9 mouse cellular contexts compared by ENCODE assay signal in the genomic region with DNA sequence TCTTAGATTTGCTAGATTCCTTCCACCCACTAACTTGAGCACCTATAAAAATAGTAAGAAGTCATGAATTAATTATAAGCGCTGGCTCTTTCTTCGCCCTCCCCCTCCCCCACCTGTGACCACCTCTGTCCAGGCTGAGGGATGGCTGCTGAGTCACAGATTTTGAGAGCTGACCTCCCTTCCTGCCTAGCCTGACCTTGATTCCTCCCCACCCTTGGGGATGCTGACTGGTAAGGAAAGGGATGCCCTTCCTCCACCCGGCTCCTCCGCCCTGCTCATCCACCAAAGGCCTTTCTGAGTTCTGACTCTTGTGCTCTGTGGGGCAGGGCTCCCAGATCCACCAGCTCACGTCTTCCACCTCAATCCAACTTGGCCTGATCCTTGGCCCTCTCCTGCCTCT. TPM values are rescaled to one million over a fixed set of nuclear protein-coding genes. Genes with fewer than 3 reads are reported as not detected.
DNase-seq lines count a peak whose midpoint lies in the region; ATAC-seq and TF ChIP-seq lines count a peak whose summit lies in the region.
"Had no signal": no experiment of that assay in that cellular context is flagged by ENCODE, and none has a peak within 500 bp of the region (broad histone marks: within the 10 kb centered on the region; RNA-seq: fewer than 3 reads in every experiment).

No protein-coding gene starts in this region.

- no peaks in the 10 kb centered on the region for H3K27me3 ChIP-seq in cerebellum, adult 2 months (ENCODE audit: control insufficient read depth, insufficient read depth, low read length)
- H3K27me3 ChIP-seq in lung, embryonic 15.5 days: no peaks in the 10 kb centered on the region
- H3K27me3 ChIP-seq in hindbrain, embryonic 16.5 days (replicated peaks; ENCODE audit: control insufficient read depth, insufficient read depth, low read length): no peaks in the 10 kb centered on the region
- H3K27me3 ChIP-seq in neural tube, embryonic 14.5 days (ENCODE audit: control insufficient read depth, insufficient read depth, low read length): no peaks in the 10 kb centered on the region; the same call in 1 of the 2 replicates

- H3K4me1 ChIP-seq in cerebellum, adult 2 months (ENCODE audit: control insufficient read depth, insufficient read depth, low read length): peaks cover 22% of the 10 kb centered on the region
- H3K4me1 ChIP-seq in lung, embryonic 15.5 days: peaks cover 36% of the 10 kb centered on the region
- peaks cover 30% of the 10 kb centered on the region for H3K4me1 ChIP-seq in hindbrain, embryonic 16.5 days (ENCODE audit: control insufficient read depth, insufficient read depth, low read depth, low read length)
- peaks cover 32% of the 10 kb centered on the region for H3K4me1 ChIP-seq in neural tube, embryonic 14.5 days (ENCODE audit: control insufficient read depth, insufficient read depth, low read length)

- no peak for TF ChIP-seq CTCF in cerebellum, adult 2 months (IDR thresholded peaks at IDR 0.05; ENCODE audit: borderline replicate concordance, insufficient read depth, low read depth, low read length)

- H3K9me3 ChIP-seq in lung, embryonic 15.5 days: no peaks in the 10 kb centered on the region
- no peaks in the 10 kb centered on the region for H3K9me3 ChIP-seq in hindbrain, embryonic 16.5 days (ENCODE audit: control insufficient read depth, low read length)
- no peaks in the 10 kb centered on the region for H3K9me3 ChIP-seq in neural tube, embryonic 14.5 days (ENCODE audit: control insufficient read depth, low read length)

- no peak for TF ChIP-seq POLR2A in cerebellum, adult 2 months (IDR thresholded peaks at IDR 0.05; ENCODE audit: borderline replicate concordance, insufficient read depth, low read length)

- H3K27ac ChIP-seq in cerebellum, adult 2 months (ENCODE audit: insufficient read depth, low read length): peak overlapping the region; percentile 23; the same call in 1 of the 2 replicates
- H3K27ac ChIP-seq in lung, embryonic 15.5 days: peak overlapping the region; percentile 74
- H3K27ac ChIP-seq in hindbrain, embryonic 16.5 days (ENCODE audit: low read depth, low read length): peak overlapping the region; percentile 62
- H3K27ac ChIP-seq in neural tube, embryonic 14.5 days (ENCODE audit: low read depth, low read length): peak overlapping the region; percentile 84

- 70% methylated on average over 5 of the region's 5 CpGs for WGBS in cerebellum, adult 2 months
- WGBS in lung, embryonic 15.5 days: 75% methylated on average over 5 of the region's 5 CpGs
- WGBS in hindbrain, embryonic 16.5 days: 75% methylated on average over 5 of the region's 5 CpGs
- WGBS in neural tube, embryonic 14.5 days: 84% methylated on average over 5 of the region's 5 CpGs

- no peaks in the 10 kb centered on the region for H3K36me3 ChIP-seq in lung, embryonic 15.5 days
- no peaks in the 10 kb centered on the region for H3K36me3 ChIP-seq in hindbrain, embryonic 16.5 days (ENCODE audit: control insufficient read depth, insufficient read depth, low read length)
- no peaks in the 10 kb centered on the region; the same call in 1 of the 2 replicates for H3K36me3 ChIP-seq in neural tube, embryonic 14.5 days (ENCODE audit: control insufficient read depth, insufficient read depth, low read length)

- no peak for ATAC-seq in lung, embryonic 15.5 days (ENCODE audit: borderline replicate concordance, extremely low read depth, low FRiP score, low TSS enrichment)
- no peak for ATAC-seq in hindbrain, embryonic 16.5 days
- ATAC-seq in neural tube, embryonic 14.5 days (ENCODE audit: low read depth): no peak
- ATAC-seq in erythroblast, adult 5-6 weeks (replicated peaks; ENCODE audit: low FRiP score, poor library complexity, severe bottlenecking): no peak

- peak overlapping the region; percentile 82 for H3K4me2 ChIP-seq in lung, embryonic 15.5 days
- H3K4me2 ChIP-seq in hindbrain, embryonic 16.5 days (ENCODE audit: low read length): peak overlapping the region; percentile 81
- H3K4me2 ChIP-seq in neural tube, embryonic 14.5 days (ENCODE audit: low read depth, low read length): peak overlapping the region; percentile 95; the same call in 1 of the 2 replicates

- no peak overlapping the region for H3K4me3 ChIP-seq in cerebellum, adult 2 months (replicated peaks; ENCODE audit: insufficient read depth, low read depth, low read length)
- no peak overlapping the region for H3K4me3 ChIP-seq in lung, embryonic 15.5 days
- H3K4me3 ChIP-seq in hindbrain, embryonic 16.5 days (ENCODE audit: low read length): no peak overlapping the region
- no peak overlapping the region for H3K4me3 ChIP-seq in neural tube, embryonic 14.5 days (ENCODE audit: low read depth, low read length)

- no peak for DNase-seq in cerebellum, adult 2 months
- DNase-seq in cerebellum, postnatal 14 days: no peak
- DNase-seq in lung, postnatal 36 days: no peak
- DNase-seq in c-Kit-positive CD71-positive TER-119-positive erythroid progenitor cells, embryonic 14.5 days (ENCODE audit: low spot score): no peak
- DNase-seq: thymus, adult 18-20 months had no signal

- H3K9ac ChIP-seq in lung, embryonic 15.5 days: no peak overlapping the region
- peak overlapping the region; percentile 17; the same call in 1 of the 2 replicates for H3K9ac ChIP-seq in hindbrain, embryonic 16.5 days (ENCODE audit: low read depth, low read length)
- peak overlapping the region; percentile 97; the same call in 1 of the 2 replicates for H3K9ac ChIP-seq in neural tube, embryonic 14.5 days (replicated peaks; ENCODE audit: low read depth, low read length)

RNA-seq across cellular contexts. Expression of a gene that starts 2.9 kb away (rescaled TPM):
- 53.7 and 54.3 TPM in 2 replicates for polyA plus RNA-seq in cerebellum, adult 2 months (2012; rRNA removed)
- 13.7 and 15.3 TPM in 2 replicates for polyA plus RNA-seq in lung, embryonic 15.5 days (2015; fragmentation: Nextera tagmentation; extraction: Ambion mirVana)
- 16.1 and 18.0 TPM in 2 replicates for polyA plus RNA-seq in hindbrain, embryonic 16.5 days (2015; fragmentation: Nextera tagmentation; extraction: Ambion mirVana)
- 27.3 and 28.6 TPM in 2 replicates for polyA plus RNA-seq in neural tube, embryonic 14.5 days (2014; fragmentation: Nextera tagmentation; extraction: Ambion mirVana)
- not detected in 2 replicates for total RNA-seq in erythroblast, adult 5-6 weeks (2015; ENCODE audit: low replicate concordance)
- total RNA-seq in erythroblast, adult 5-6 weeks (2017; ENCODE audit: low replicate concordance): not detected in 2 replicates

RNA-seq across cellular contexts. Expression of a gene that starts 17.0 kb away (rescaled TPM):
- 105 and 106 TPM in 2 replicates for polyA plus RNA-seq in cerebellum, adult 2 months (2012; rRNA removed)
- 13.9 and 15.8 TPM in 2 replicates for polyA plus RNA-seq in lung, embryonic 15.5 days (2015; fragmentation: Nextera tagmentation; extraction: Ambion mirVana)
- 66.9 and 67.8 TPM in 2 replicates for polyA plus RNA-seq in hindbrain, embryonic 16.5 days (2015; fragmentation: Nextera tagmentation; extraction: Ambion mirVana)
- 41.7 and 45.7 TPM in 2 replicates for polyA plus RNA-seq in neural tube, embryonic 14.5 days (2014; fragmentation: Nextera tagmentation; extraction: Ambion mirVana)
- 1.2 and 5.2 TPM in 2 replicates for total RNA-seq in erythroblast, adult 5-6 weeks (2015; ENCODE audit: low replicate concordance)
- 0.26 TPM in 1 of 2 replicates, not detected in the other for total RNA-seq in erythroblast, adult 5-6 weeks (2017; ENCODE audit: low replicate concordance)

RNA-seq across cellular contexts. Expression of a gene that starts 19.0 kb away (rescaled TPM):
- polyA plus RNA-seq in cerebellum, adult 2 months (2012; rRNA removed): 157 and 164 TPM in 2 replicates
- polyA plus RNA-seq in lung, embryonic 15.5 days (2015; fragmentation: Nextera tagmentation; extraction: Ambion mirVana): 204 and 222 TPM in 2 replicates
- polyA plus RNA-seq in hindbrain, embryonic 16.5 days (2015; fragmentation: Nextera tagmentation; extraction: Ambion mirVana): 185 and 186 TPM in 2 replicates
- 207 and 211 TPM in 2 replicates for polyA plus RNA-seq in neural tube, embryonic 14.5 days (2014; fragmentation: Nextera tagmentation; extraction: Ambion mirVana)
- 19.2 and 34.4 TPM in 2 replicates for total RNA-seq in erythroblast, adult 5-6 weeks (2015; ENCODE audit: low replicate concordance)
- total RNA-seq in erythroblast, adult 5-6 weeks (2017; ENCODE audit: low replicate concordance): 18.0 and 23.0 TPM in 2 replicates

RNA-seq across cellular contexts. Expression of a gene that starts 35.2 kb away (rescaled TPM):
- polyA plus RNA-seq in cerebellum, adult 2 months (2012; rRNA removed): 899 and 972 TPM in 2 replicates
- 787 and 840 TPM in 2 replicates for polyA plus RNA-seq in lung, embryonic 15.5 days (2015; fragmentation: Nextera tagmentation; extraction: Ambion mirVana)
- 832 and 923 TPM in 2 replicates for polyA plus RNA-seq in hindbrain, embryonic 16.5 days (2015; fragmentation: Nextera tagmentation; extraction: Ambion mirVana)
- polyA plus RNA-seq in neural tube, embryonic 14.5 days (2014; fragmentation: Nextera tagmentation; extraction: Ambion mirVana): 928 and 1,005 TPM in 2 replicates
- 282 and 306 TPM in 2 replicates for total RNA-seq in erythroblast, adult 5-6 weeks (2015; ENCODE audit: low replicate concordance)
- total RNA-seq in erythroblast, adult 5-6 weeks (2017; ENCODE audit: low replicate concordance): 240 and 279 TPM in 2 replicates

RNA-seq across cellular contexts. Expression of a gene that starts 35.3 kb away (rescaled TPM):
- 93.6 and 98.0 TPM in 2 replicates for polyA plus RNA-seq in cerebellum, adult 2 months (2012; rRNA removed)
- polyA plus RNA-seq in lung, embryonic 15.5 days (2015; fragmentation: Nextera tagmentation; extraction: Ambion mirVana): 16.3 and 17.8 TPM in 2 replicates
- polyA plus RNA-seq in hindbrain, embryonic 16.5 days (2015; fragmentation: Nextera tagmentation; extraction: Ambion mirVana): 5.7 and 10.2 TPM in 2 replicates
- 28.8 and 33.7 TPM in 2 replicates for polyA plus RNA-seq in neural tube, embryonic 14.5 days (2014; fragmentation: Nextera tagmentation; extraction: Ambion mirVana)
- total RNA-seq in erythroblast, adult 5-6 weeks (2015; ENCODE audit: low replicate concordance): 2.1 and 5.9 TPM in 2 replicates
- 2.8 and 8.3 TPM in 2 replicates for total RNA-seq in erythroblast, adult 5-6 weeks (2017; ENCODE audit: low replicate concordance)

Comparison
In these comparisons a context has a peak if more than half of its experiments do, and no peak if none do; other contexts are left out.
1. H3K27ac ChIP-seq: peak in every context shown above with its lines; median percentile 84 in neural tube, embryonic 14.5 days; 74 in lung, embryonic 15.5 days; 62 in hindbrain, embryonic 16.5 days; 23 in cerebellum, adult 2 months.